Mouse (Mus musculus) liver, adult 2 months (tissue): ENCODE data around the gene Gpr65.

Experiments
- CTCF ChIP-seq: fragments of 200-500 bp; IDR thresholded peaks from 2 replicates; pipeline ENCODE4 v1.5.1; 2011; ENCODE audit warnings: low read depth, low read length, control low read depth
- POLR2A ChIP-seq: fragments of 200-500 bp; IDR thresholded peaks from 2 replicates; pipeline ENCODE4 v1.6.1; 2011; ENCODE audit warnings: low read length, control low read depth; ENCODE audit not compliant: insufficient read depth; ENCODE audit errors: extremely low read depth

DNA sequence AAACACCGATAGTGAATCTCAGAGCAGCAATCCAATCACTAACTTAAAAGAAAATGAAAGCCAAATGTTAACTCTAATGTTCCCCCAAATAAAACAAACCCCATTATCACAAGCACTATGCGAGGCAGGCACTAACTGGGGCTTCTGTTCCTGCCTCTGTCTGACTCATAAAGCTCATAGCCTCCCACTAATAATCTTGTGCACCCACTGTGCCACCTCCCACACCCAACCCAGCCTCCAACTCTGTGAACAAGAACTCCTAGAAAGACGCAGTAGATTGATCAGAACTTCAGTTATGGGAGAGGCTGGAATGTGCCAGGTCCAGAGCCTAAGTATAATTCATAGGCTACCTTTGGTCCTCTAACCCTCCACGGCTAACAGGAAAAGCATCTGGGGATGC lies 24.3 kb upstream of the Gpr65 start:
- TF ChIP-seq POLR2A: no peak
- no peak for TF ChIP-seq CTCF
